Mouse (Mus musculus): ENCODE data around the gene Dynlt3. TPM values are rescaled to one million over a fixed set of nuclear protein-coding genes. Genes with fewer than 3 reads are reported as not detected.

The Dynlt3 gene
- polyA plus RNA-seq, 1 experiment from 2014 or later, result 77.1 TPM

Other genes with a start within 250 kb of the Dynlt3 start
- gene Cybb, start 175.2 kb downstream of the Dynlt3 start, polyA plus RNA-seq (2015; fragmentation: Nextera tagmentation; extraction: Ambion mirVana), result 4.6 and 5.0 TPM in 2 replicates
- gene H2al1o, start 90.6 kb downstream of the Dynlt3 start, polyA plus RNA-seq (2015; fragmentation: Nextera tagmentation; extraction: Ambion mirVana), result not detected in 2 replicates
- gene Hypm, start 183.9 kb upstream of the Dynlt3 start, polyA plus RNA-seq (2015; fragmentation: Nextera tagmentation; extraction: Ambion mirVana), result not detected in 2 replicates
- not detected in 2 replicates for gene H2al3, start 186.7 kb upstream of the Dynlt3 start, polyA plus RNA-seq (2015; fragmentation: Nextera tagmentation; extraction: Ambion mirVana)
- 0.45 and 0.75 TPM in 2 replicates for gene Sytl5, start 222.6 kb upstream of the Dynlt3 start, polyA plus RNA-seq (2015; fragmentation: Nextera tagmentation; extraction: Ambion mirVana)

All from lung, embryonic 16.5 days (tissue).